26 mouse cellular contexts compared by ENCODE assay signal in genomic region chr13:47253711-47254110, GRCm38 (mm10).
"Had no signal": no experiment of that assay in that cellular context is flagged by ENCODE, and none has a peak within 500 bp of the region (broad histone marks: within the 10 kb centered on the region; RNA-seq: fewer than 3 reads in every experiment).

No protein-coding gene starts in this region.

- H3K4me3 ChIP-seq: gastrocnemius, adult 2 months; heart, adult 2 months; heart, embryonic 12.5 days; hindbrain, embryonic 10.5 days; hindbrain, embryonic 12.5 days; intestine, embryonic 15.5 days; kidney, embryonic 15.5 days; limb, embryonic 13.5 days; limb, embryonic 15.5 days; liver, embryonic 12.5 days had no signal

- H3K27ac ChIP-seq: gastrocnemius, adult 2 months; heart, adult 2 months; hindbrain, embryonic 10.5 days; hindbrain, embryonic 12.5 days; hindbrain, embryonic 14.5 days; intestine, embryonic 15.5 days; kidney, embryonic 15.5 days; kidney, postnatal 0 days; limb, embryonic 13.5 days; limb, embryonic 15.5 days; liver, embryonic 12.5 days had no signal

- ATAC-seq: hindbrain, embryonic 16.5 days; inflammation-experienced regulatory T-cells, adult 6 months; intestine, embryonic 15.5 days; intestine, postnatal 0 days; liver, embryonic 12.5 days had no signal

- DNase-seq: gastrocnemius, adult 2 months; gastrocnemius, postnatal 10 days; gastrocnemius, postnatal 25 days; heart, adult 2 months; heart, postnatal 10 days; heart, postnatal 4 days; kidney, adult 2 months; kidney, adult 9 months; kidney, postnatal 14 days; kidney, postnatal 36 days; layer of hippocampus, adult 9-11 months; layer of hippocampus, postnatal 36 days; left cerebral cortex, postnatal 4 days had no signal

- H3K27me3 ChIP-seq: heart, embryonic 12.5 days; hindbrain, embryonic 12.5 days; intestine, embryonic 15.5 days; kidney, embryonic 15.5 days; limb, embryonic 13.5 days; limb, embryonic 15.5 days; liver, embryonic 12.5 days had no signal

- H3K9me3 ChIP-seq: heart, embryonic 12.5 days; hindbrain, embryonic 10.5 days; hindbrain, embryonic 12.5 days; intestine, embryonic 15.5 days; kidney, embryonic 15.5 days; limb, embryonic 13.5 days; limb, embryonic 15.5 days; liver, embryonic 12.5 days had no signal

- H3K36me3 ChIP-seq: heart, embryonic 12.5 days; hindbrain, embryonic 10.5 days; hindbrain, embryonic 12.5 days; intestine, embryonic 15.5 days; kidney, embryonic 15.5 days; limb, embryonic 13.5 days; limb, embryonic 15.5 days; liver, embryonic 12.5 days had no signal

- H3K4me2 ChIP-seq: heart, embryonic 12.5 days; hindbrain, embryonic 12.5 days; hindbrain, embryonic 14.5 days; intestine, embryonic 15.5 days; kidney, embryonic 15.5 days; limb, embryonic 13.5 days; limb, embryonic 15.5 days; liver, embryonic 12.5 days had no signal

- H3K4me1 ChIP-seq: hindbrain, embryonic 12.5 days; intestine, embryonic 15.5 days; kidney, embryonic 15.5 days; limb, embryonic 13.5 days; limb, embryonic 15.5 days had no signal

- H3K9ac ChIP-seq: heart, embryonic 12.5 days; hindbrain, embryonic 12.5 days; hindbrain, embryonic 14.5 days; intestine, embryonic 15.5 days; kidney, embryonic 15.5 days; limb, embryonic 13.5 days; limb, embryonic 15.5 days; liver, embryonic 12.5 days had no signal
